Mouse (Mus musculus): ENCODE measurements around the gene Tmem203.

The Tmem203 gene

DNA sequence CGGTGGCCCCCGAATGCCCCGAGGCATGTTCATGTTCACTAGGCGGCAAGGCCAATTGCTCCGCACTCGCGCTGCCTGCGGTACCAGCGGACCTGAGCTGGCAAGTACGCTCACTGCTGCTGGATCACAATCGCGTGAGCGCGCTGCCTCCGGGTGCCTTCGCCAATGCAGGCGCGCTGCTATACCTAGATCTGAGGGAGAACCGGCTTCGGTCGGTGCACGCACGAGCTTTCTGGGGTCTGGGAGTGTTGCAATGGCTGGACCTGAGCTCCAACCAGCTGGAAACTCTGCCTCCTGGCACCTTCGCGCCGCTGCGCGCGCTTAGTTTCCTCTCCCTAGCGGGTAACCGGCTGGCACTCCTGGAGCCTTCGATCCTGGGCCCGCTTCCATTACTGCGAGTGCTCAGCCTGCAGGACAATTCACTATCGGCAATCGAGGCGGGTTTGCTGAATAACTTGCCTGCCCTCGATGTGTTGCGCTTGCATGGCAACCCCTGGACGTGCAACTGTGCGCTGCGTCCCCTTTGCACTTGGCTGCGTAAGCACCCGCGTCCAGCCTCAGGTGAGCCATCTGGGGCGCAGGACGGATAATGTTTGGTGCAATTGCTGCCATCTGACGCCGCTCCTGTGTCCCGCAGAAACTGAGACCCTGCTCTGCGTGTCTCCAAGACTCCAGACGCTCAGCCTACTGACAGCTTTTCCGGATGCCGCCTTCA lies 35.0 kb downstream of the Tmem203 start:
- DNase-seq (ENCODE audit: inconsistent ontology term): no peak

DNA sequence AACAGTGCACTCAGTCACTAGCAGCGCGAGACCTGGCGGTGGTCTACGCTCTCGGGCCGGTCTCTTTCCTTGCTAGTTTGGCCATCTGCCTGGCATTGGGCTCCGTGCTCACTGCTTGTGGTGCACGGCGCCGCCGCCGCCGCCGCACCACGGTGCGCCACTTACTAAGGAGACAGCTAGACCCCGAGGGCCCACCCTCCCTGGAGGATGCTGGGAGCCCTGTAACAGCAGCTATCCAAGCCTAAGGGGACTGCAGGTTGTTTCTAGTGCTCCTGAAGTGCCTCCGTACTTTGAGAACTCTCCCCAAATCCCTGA lies 35.5 kb downstream of the Tmem203 start:
- peak; percentile 12 for DNase-seq (ENCODE audit: inconsistent ontology term)

DNA sequence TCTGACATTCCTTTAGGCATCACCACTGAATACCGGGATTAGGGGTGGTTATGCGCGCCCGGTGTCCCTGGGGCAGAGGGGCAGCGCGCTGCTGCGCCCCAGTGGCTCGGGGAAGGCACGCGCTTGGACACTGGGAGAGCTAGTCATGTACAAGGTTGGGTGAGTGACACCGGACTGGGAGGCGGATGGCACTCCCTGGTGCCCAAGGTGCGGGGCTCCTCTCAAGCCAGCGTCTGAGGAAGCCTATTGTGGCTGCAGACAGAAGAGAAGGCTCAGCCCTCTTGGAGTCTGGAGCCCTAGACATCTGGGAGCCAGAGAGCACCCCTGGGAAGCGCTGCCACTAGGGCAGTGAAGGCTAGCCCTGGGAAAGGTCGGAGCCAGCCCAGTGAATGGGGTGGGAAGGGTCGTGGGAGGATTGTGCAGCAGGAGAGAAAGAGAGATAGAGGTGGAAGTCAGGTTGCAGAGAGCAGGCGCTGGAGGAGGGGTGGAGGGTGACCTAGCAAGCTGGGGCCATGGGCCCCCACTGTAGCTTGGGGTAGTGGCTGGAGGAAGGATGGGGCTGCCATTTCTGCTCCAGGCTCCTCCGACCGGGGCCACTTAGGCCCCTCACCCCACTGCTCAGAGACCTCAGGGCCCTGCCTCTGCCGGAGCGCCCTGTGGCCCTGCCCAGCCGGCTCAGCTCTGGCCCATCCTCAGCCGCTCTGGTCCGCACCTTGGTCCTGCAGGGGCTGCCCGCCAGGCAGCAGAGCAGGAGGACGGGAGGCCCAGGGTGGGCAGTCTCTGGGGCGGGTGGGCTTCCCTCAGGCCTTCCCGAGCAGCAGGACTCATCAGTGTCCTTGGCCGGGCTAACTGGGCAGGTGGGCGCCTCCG lies 36.2 kb downstream of the Tmem203 start:
- DNase-seq (ENCODE audit: inconsistent ontology term): no peak

DNA sequence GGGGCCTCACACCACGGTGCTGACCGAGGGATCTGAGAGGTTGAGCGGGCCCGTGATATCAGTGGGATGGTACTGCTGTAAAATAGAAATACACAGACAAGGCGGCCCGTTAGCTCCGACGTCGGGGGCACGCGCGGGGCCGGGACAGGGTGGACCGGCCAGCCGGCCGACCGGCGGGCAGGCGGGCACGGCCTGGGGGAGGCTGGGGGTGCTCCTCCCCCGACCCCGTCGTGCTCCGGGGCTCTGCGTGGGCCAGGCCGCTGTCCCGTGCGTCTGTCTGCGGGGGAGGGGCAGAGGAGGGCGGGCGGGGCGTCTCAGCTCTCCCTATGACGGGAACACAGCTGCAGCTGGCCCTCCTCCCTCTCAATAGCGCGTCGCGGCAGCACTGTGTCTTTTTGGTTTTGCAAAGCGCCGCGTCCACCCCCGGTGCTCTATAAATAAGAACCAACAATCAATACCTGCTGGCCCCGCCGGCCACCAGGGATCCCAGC lies 36.9 kb downstream of the Tmem203 start:
- no peak for DNase-seq (ENCODE audit: inconsistent ontology term)

DNA sequence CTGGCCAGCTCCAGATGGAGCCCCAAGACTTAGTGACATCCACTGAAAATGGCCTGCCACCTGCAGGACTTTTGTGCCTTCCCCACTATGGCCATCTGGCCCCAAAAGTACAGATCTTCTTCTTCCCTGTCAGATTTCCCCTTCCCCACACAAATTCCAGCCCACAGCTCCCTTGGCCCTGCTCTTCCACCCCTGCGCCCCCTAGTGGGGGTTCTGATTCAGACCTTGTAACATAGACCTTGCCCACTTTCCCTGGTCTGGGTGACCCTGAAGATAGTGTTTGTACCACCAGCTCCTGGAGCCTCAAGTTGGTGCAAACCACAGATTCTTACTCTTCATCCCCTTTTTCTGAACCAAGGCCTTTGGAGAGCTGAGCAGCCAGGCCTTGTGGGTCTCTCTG lies 37.6 kb downstream of the Tmem203 start:
- peak; percentile 72 for DNase-seq (ENCODE audit: inconsistent ontology term)

DNA sequence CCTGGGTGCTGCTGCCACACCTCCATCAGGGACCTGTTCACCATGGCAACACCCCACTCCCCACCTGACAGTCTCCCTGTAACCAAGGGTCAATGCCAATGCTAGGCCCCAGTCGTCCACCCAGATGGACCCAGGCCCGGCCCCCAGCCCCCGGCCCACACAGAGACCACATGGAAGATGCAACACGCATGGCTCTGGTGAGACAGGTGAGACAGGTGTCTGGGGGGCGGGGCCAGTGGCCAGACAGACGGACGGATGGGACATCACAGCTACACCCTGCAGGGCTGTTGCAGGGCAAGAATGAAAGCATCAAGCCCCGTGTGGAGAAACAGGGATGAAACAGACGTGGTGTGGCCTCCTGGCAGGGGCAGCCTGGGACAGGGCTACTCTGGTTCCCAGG lies 38.5 kb downstream of the Tmem203 start:
- no peak for DNase-seq (ENCODE audit: inconsistent ontology term)

DNA sequence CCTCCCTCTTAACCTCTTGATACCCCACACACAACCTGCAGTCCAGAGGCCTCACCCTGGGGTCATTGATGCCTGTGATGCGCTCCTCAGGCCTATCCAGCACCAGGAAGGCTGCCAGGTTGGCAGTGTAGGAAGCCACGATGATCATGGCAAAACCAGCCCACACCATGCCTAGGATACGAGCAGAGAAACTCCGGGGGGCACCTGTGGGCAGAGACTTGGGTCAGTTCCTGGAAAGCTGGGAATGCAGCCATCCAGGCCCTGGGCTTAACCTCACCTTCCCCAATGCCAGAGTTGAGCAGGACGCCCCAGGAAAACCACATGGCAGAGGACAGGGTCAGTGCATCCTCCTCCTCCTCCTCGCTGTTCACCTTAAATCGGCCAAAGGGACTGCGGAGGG lies 41.9 kb downstream of the Tmem203 start:
- no peak for DNase-seq (ENCODE audit: inconsistent ontology term)

DNA sequence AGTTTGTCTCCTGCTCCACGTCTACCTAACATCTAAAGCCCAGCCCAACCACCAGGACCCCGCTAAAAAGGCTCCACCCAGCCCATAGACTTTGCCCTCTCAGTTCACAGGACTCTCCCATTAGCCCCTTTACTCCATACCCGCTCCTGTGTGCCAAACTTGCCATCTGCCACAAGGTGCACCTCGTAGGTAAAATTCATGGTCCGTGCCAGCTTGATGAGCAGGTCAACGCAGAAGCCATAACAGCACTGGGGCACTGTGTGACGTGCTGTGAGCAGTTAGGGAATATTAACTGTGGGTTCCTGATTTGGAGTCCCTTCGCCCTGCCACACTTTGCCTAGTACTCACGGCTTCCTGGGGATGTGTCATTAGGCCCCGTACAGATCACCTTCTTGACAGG lies 42.8 kb downstream of the Tmem203 start:
- DNase-seq (ENCODE audit: inconsistent ontology term): no peak

DNA sequence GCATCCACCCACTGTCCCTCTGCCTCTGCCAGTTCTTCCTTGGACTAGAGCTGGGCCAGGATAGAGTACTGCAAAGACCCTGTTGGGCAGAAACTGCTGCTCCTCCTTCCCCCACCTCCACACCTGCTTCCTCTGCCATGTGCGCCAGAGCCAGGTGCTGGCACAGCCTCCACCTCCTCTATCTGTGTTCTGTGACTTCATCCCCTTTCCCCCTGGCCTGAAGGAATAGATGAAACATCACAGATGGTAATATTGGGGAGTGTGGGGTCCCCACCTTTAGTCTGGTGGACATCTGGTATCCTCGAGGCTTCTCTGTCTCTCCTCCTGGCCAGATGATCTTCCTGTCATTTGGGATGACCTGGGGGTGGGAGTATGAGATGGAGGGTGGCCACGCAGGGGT lies 48.2 kb downstream of the Tmem203 start:
- DNase-seq (ENCODE audit: inconsistent ontology term): no peak

DNA sequence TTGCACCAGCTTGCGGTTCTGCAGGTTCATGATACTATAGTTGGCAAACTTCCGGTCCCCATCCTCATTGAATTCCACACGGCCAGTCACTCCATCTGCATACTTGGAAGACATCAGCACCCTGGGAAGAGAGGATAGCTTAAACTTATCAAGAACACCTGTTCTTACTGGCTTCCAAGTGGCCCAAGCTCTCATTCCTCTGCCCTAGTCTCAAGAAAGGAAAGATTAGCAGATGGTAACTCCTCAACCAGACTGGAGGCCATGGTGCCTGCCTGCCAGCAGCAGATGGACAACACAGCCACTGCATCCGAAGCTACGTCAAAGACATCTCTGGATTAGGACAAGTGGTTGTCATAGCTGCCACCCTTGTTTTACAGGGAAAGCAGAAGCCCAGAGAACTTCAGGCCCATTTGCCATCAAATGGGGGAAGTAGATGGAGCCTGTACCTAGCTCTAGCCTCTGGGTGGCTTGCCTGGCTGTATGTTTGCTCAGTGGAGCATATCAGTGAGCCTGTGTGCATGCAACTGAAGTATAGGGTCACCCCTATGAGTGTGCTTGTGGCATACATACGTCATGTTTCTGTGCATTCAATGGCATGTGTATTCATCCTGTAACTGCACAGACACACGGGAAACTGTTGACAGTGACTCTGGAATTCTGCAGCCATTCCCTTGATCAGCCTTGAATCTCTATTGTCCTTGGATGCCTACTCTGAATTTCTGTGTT lies 48.9 kb downstream of the Tmem203 start:
- no peak for DNase-seq (ENCODE audit: inconsistent ontology term)

DNA sequence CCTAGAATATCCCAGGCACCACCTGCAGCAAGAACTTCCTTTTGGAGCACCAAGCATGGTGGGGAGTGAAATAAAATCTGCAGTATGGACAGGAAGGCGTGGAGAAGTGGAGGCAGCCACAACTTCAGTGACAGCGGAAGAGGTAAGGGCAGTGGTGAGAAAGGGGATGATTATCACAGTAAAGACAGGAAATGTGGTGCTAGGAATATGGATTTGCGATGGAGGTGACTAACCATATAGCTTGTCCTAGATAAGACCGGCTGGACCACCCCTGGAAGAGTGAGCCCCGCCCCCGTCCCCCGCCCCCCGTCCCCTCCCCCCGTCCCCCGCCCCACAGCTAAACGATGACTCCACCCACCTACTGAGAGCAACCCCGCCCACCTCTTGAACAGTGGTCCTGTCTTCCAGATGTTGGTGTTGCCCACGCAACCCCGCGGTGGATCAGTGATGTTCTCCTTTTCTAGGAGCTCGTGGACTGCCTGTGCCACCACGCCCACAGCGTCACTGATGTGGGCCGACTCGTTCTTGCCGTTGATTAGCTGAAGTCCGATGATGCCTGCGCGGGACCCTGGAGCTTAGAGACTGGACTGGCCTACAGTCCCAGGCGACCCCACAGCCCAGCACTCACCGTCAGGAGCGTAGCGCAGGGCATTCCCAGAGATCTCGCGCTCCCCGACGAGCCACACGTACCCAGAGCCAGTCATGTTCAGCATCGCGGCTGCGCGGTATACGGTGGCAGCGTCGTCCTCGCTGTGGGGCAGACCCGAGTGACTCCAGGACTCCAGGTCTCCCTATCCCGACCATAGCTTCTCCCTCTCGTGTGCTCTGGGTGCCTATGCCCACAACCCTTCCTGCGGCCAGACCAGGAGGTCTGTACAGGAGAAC lies 49.7 kb downstream of the Tmem203 start:
- DNase-seq (ENCODE audit: inconsistent ontology term): peak; percentile 53
